Mouse (Mus musculus) cortical plate, adult 2 months (tissue): Measurements from ENCODE around the gene Scube3.

Experiments
- CTCF ChIP-seq: fragments of 200-500 bp; IDR thresholded peaks from 2 replicates; pipeline ENCODE4 v1.5.1; 2011; ENCODE audit warnings: mild to moderate bottlenecking, control low read depth, low read length; ENCODE audit not compliant: insufficient read depth; ENCODE audit errors: extremely low read depth
- POLR2A ChIP-seq: fragments of 200-500 bp; IDR thresholded peaks from 2 replicates; pipeline ENCODE4 v1.6.1; 2011; ENCODE audit warnings: mild to moderate bottlenecking, low read length, control low read depth; ENCODE audit not compliant: insufficient read depth; ENCODE audit errors: extremely low read depth

GRCm38 (mm10) chr17:28117451-28118209, 24.3 kb upstream of the Scube3 start:
- no peak for TF ChIP-seq CTCF
- TF ChIP-seq POLR2A: no peak
